In the genomic region with DNA sequence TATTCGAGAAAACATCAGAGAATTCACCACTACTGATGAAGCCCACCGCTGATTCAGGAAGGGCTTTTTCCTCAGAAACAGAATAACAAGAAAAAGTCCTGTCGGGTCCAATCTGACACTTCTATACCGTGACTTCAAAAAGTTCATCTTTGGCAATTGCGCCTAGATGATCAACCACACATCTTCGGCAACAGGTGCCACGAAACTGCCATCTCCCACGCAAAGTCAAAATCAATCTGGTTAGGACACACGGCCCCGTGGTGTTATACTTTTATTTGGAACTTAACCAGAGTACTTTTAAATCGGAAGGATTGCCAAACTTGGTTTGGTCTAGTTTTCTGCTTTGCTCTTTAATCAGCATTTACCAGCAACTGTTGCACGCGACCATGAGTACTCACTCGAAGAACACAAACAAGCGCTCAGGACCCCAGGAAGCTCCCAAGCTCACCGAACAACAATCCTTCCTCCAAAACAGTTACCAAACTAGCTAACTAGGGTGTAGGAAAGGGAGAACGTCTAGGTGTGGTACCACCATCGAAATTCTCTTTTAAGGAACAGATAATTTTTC, we compare ENCODE assay signal across 8 mouse cellular contexts. TPM values are rescaled to one million over a fixed set of nuclear protein-coding genes. Genes with fewer than 3 reads are reported as not detected.
DNase-seq lines count a peak whose midpoint lies in the region; ATAC-seq and TF ChIP-seq lines count a peak whose summit lies in the region.

No protein-coding gene starts in this region.

- TF ChIP-seq CTCF in gastrocnemius, adult 2 months (IDR thresholded peaks at IDR 0.05) = no peak
- TF ChIP-seq CTCF in ES-Bruce4 (IDR thresholded peaks at IDR 0.05; ENCODE audit: low read depth, low read length) = no peak

- H3K4me2 ChIP-seq in heart, embryonic 16.5 days (ENCODE audit: low read depth, low read length) = peak overlapping the region; percentile 90
- H3K4me2 ChIP-seq in liver, embryonic 16.5 days (ENCODE audit: low read depth, low read length) = peak overlapping the region; percentile 81

- TF ChIP-seq POLR2A in ES-Bruce4 (IDR thresholded peaks at IDR 0.05; ENCODE audit: insufficient read depth, low read length) = no peak

- TF ChIP-seq EP300 in ES-Bruce4 (IDR thresholded peaks at IDR 0.05; ENCODE audit: insufficient read depth, low read depth, low read length) = no peak

- peak overlapping the region; percentile 94 for H3K4me3 ChIP-seq in gastrocnemius, adult 2 months
- peak overlapping the region; percentile 71 for H3K4me3 ChIP-seq in ES-Bruce4 (ENCODE audit: low read depth, low read length)
- peak overlapping the region; percentile 74 for H3K4me3 ChIP-seq in heart, embryonic 16.5 days (ENCODE audit: low read length)
- peak overlapping the region; percentile 96 for H3K4me3 ChIP-seq in liver, embryonic 16.5 days (ENCODE audit: low read depth, low read length)

- 0 out of 2 replicates have a peak, but pooled peaks cover 2% of the 10 kb centered on the region for H3K36me3 ChIP-seq in ES-Bruce4 (ENCODE audit: control insufficient read depth, insufficient read depth, low read length, poor library complexity, severe bottlenecking)
- H3K36me3 ChIP-seq in heart, embryonic 16.5 days (ENCODE audit: control insufficient read depth, insufficient read depth) = no peaks in the 10 kb centered on the region
- H3K36me3 ChIP-seq in liver, embryonic 16.5 days (ENCODE audit: control insufficient read depth, insufficient read depth) = no peaks in the 10 kb centered on the region

- no peak for ATAC-seq in heart, embryonic 16.5 days (replicated peaks; ENCODE audit: extremely low read depth, insufficient read depth, low FRiP score)
- no peak for ATAC-seq in liver, embryonic 16.5 days (ENCODE audit: low read depth)

- WGBS in heart, embryonic 16.5 days = 2% methylated on average over 18 of the region's 18 CpGs
- WGBS in liver, embryonic 16.5 days (ENCODE audit: insufficient replicate concordance) = under 1% methylated on average over 18 of the region's 18 CpGs

- H3K9me3 ChIP-seq in ES-Bruce4 (replicated peaks; ENCODE audit: control insufficient read depth, insufficient read depth, low read length, poor library complexity, severe bottlenecking) = no peaks in the 10 kb centered on the region
- no peaks in the 10 kb centered on the region for H3K9me3 ChIP-seq in heart, embryonic 16.5 days (replicated peaks; ENCODE audit: control insufficient read depth, low read length)
- H3K9me3 ChIP-seq in liver, embryonic 16.5 days (replicated peaks; ENCODE audit: control insufficient read depth, low read length) = no peaks in the 10 kb centered on the region

- no peak for DNase-seq in gastrocnemius, adult 2 months
- no peak for DNase-seq in gastrocnemius, postnatal 14 days
- peak; percentile 29 for DNase-seq in thymus, postnatal 25 days
- no peak for DNase-seq in lung, postnatal 10 days
- no peak for DNase-seq in layer of hippocampus, postnatal 25 days (ENCODE audit: extremely low spot score in 1 of 2, low spot score in 1 of 2)

- H3K9ac ChIP-seq in ES-Bruce4 (ENCODE audit: low read depth, poor library complexity, severe bottlenecking) = peak overlapping the region; percentile 100
- H3K9ac ChIP-seq in heart, embryonic 16.5 days (ENCODE audit: low read length) = peak overlapping the region; percentile 96
- peak overlapping the region; percentile 97 for H3K9ac ChIP-seq in liver, embryonic 16.5 days (ENCODE audit: low read depth, low read length)

- H3K27me3 ChIP-seq in ES-Bruce4 (ENCODE audit: control insufficient read depth, insufficient read depth, low read length, poor library complexity, severe bottlenecking) = no peaks in the 10 kb centered on the region
- no peaks in the 10 kb centered on the region for H3K27me3 ChIP-seq in heart, embryonic 16.5 days (ENCODE audit: control insufficient read depth, insufficient read depth, low read length)
- H3K27me3 ChIP-seq in liver, embryonic 16.5 days (ENCODE audit: control insufficient read depth, insufficient read depth, low read depth, low read length) = no peaks in the 10 kb centered on the region

- H3K4me1 ChIP-seq in ES-Bruce4 (ENCODE audit: control insufficient read depth, insufficient read depth, low read length) = no peaks in the 10 kb centered on the region
- peaks cover 14% of the 10 kb centered on the region for H3K4me1 ChIP-seq in heart, embryonic 16.5 days (ENCODE audit: control insufficient read depth, insufficient read depth, low read length)
- peaks cover 18% of the 10 kb centered on the region for H3K4me1 ChIP-seq in liver, embryonic 16.5 days (ENCODE audit: control insufficient read depth, low read depth, low read length)

- H3K27ac ChIP-seq in gastrocnemius, adult 2 months = peak overlapping the region; percentile 94
- H3K27ac ChIP-seq in ES-Bruce4 (ENCODE audit: insufficient read depth, low read length) = peak overlapping the region; percentile 94; the same call in 1 of the 2 replicates
- peak overlapping the region; percentile 94 for H3K27ac ChIP-seq in heart, embryonic 16.5 days (ENCODE audit: low read length)
- 0 out of 2 replicates have a peak overlapping the region, but pooled peaks have one; percentile 11 for H3K27ac ChIP-seq in liver, embryonic 16.5 days (ENCODE audit: low read length)

- intact Hi-C loops in gastrocnemius, adult 2 months (cut with DNase I) = loop anchor here (2.0 to 5.0 kb wide), 2 partner anchors 18 to 33 kb away; no protein-coding TSS in a partner anchor
- intact Hi-C loops in gastrocnemius, postnatal 14 days (cut with DNase I; ENCODE audit: low total_unique reads) = no loop called here

RNA-seq across cellular contexts. Expression of a gene that starts 1.6 kb away (rescaled TPM):
- 10 to 100 TPM; 22.4 to 24.2 TPM for total RNA-seq in gastrocnemius, adult 2 months (2021)
- 10 to 100 TPM; 20.5 to 22.6 TPM for total RNA-seq in gastrocnemius, postnatal 14 days (2021)
- 101 and 108 TPM in 2 replicates for polyA plus RNA-seq in ES-Bruce4 (2011; ENCODE audit: insufficient read depth, insufficient read length, low read depth, missing spikeins)
- polyA plus RNA-seq in heart, embryonic 16.5 days (2015; fragmentation: Nextera tagmentation; extraction: Ambion mirVana) = 17.8 and 18.4 TPM in 2 replicates
- polyA plus RNA-seq in liver, embryonic 16.5 days (2015; fragmentation: Nextera tagmentation; extraction: Ambion mirVana) = 7.1 and 8.0 TPM in 2 replicates
- 10 to 100 TPM; 58.9 to 71.2 TPM for total RNA-seq in layer of hippocampus, postnatal 25 days (2021)

RNA-seq across cellular contexts. Expression of a gene that starts 58.9 kb away (rescaled TPM):
- 10 to 100 TPM; 13.6 to 15.4 TPM for total RNA-seq in gastrocnemius, adult 2 months (2021)
- total RNA-seq in gastrocnemius, postnatal 14 days (2021) = 10 to 100 TPM; 11.1 to 12.3 TPM
- 93.5 and 93.7 TPM in 2 replicates for polyA plus RNA-seq in ES-Bruce4 (2011; ENCODE audit: insufficient read depth, insufficient read length, low read depth, missing spikeins)
- 43.6 and 49.8 TPM in 2 replicates for polyA plus RNA-seq in heart, embryonic 16.5 days (2015; fragmentation: Nextera tagmentation; extraction: Ambion mirVana)
- 18.0 and 18.2 TPM in 2 replicates for polyA plus RNA-seq in liver, embryonic 16.5 days (2015; fragmentation: Nextera tagmentation; extraction: Ambion mirVana)
- 10 to 100 TPM; 22.8 to 24.4 TPM for total RNA-seq in layer of hippocampus, postnatal 25 days (2021)

Comparison
In these comparisons a context has a peak if more than half of its experiments do, and no peak if none do; other contexts are left out.
1. H3K27ac ChIP-seq: peak in every context shown above with its lines; median percentile 94 in gastrocnemius, adult 2 months; 94 in ES-Bruce4; 94 in heart, embryonic 16.5 days; 11 in liver, embryonic 16.5 days.